Comparison of ENCODE assay signal across 12 mouse cellular contexts in the genomic region with DNA sequence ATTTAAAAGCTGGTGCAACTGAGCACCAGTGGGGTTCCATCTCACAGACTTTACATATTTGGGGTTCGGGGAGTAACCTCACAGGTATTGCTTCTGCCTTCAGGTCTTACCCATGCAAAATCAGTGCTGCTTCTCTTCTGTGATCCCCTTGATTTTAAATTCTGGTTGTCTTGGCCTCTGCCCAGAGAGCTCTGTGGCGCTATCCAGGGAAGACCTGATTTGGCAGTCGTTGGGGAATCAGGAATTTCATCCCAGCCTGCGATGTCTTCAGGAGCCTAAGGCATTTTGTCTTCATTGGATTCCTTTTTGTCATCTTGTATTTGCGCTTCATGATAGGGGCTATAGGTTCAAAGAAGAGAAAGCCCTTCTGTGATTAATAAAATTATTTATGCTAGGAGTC.
"Had no signal": no experiment of that assay in that cellular context is flagged by ENCODE, and none has a peak within 500 bp of the region (broad histone marks: within the 10 kb centered on the region; RNA-seq: fewer than 3 reads in every experiment).

No protein-coding gene starts in this region.

- H3K27me3 ChIP-seq: liver, embryonic 13.5 days; lung, embryonic 15.5 days; megakaryocyte, embryonic 14.5 days; midbrain, embryonic 12.5 days had no signal

- H3K4me2 ChIP-seq: liver, embryonic 13.5 days; lung, embryonic 15.5 days; midbrain, embryonic 12.5 days had no signal

- ATAC-seq: liver, postnatal 0 days had no signal

- H3K9me3 ChIP-seq: liver, embryonic 13.5 days; lung, embryonic 15.5 days; megakaryocyte, embryonic 14.5 days; midbrain, embryonic 12.5 days had no signal

- H3K4me3 ChIP-seq: left cerebral cortex, adult 2 months; liver, embryonic 13.5 days; lung, embryonic 15.5 days; megakaryocyte, embryonic 14.5 days; midbrain, embryonic 12.5 days had no signal

- DNase-seq: kidney, adult 8-10 months; kidney, postnatal 25 days; liver; liver, embryonic 13.5 days; liver, postnatal 0 days; lung, postnatal 14 days; thymus, postnatal 14 days had no signal

- H3K9ac ChIP-seq: liver, embryonic 13.5 days; liver, postnatal 0 days; lung, embryonic 15.5 days; midbrain, embryonic 12.5 days had no signal

- H3K36me3 ChIP-seq: liver, embryonic 13.5 days; lung, embryonic 15.5 days; midbrain, embryonic 12.5 days had no signal

- H3K4me1 ChIP-seq: liver, embryonic 13.5 days; lung, embryonic 15.5 days; megakaryocyte, embryonic 14.5 days had no signal

- H3K27ac ChIP-seq: left cerebral cortex, adult 2 months; liver, embryonic 13.5 days; lung, embryonic 15.5 days; macrophage; midbrain, embryonic 12.5 days had no signal
